Mouse (Mus musculus) lung, postnatal 0 days (tissue): ENCODE measurements around the gene Pms1.

Source experiments
- CTCF ChIP-seq: IDR thresholded peaks from 2 replicates; pipeline ENCODE4 v1.5.1; 2016; ENCODE audit warnings: antibody characterized with exemption, mild to moderate bottlenecking
- EP300 ChIP-seq: IDR thresholded peaks from 2 replicates; pipeline ENCODE4 v1.6.1; 2016; ENCODE audit warnings: antibody characterized with exemption, mild to moderate bottlenecking, control low read depth

DNA sequence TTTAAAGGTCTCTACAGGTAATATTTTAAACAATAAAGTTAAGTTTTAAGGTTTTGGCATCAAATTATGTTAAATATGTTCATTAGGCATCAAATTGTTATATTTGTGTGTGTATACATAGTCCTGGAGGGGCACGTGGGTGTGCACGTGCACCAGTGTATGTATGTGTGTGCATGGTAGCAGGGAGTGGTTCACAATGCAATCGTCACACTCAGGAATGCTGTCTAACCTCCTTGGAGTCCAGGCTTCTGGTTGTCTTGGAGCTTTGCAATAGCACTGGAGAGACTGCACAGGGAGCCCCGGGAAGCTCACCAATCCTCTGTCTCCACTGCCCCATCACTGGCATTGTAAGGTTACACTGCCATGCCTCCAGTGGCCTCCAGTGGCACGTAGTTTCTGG, 26.4 kb upstream of the Pms1 start:
- TF ChIP-seq EP300 (no peak), CTCF (no peak)
